Mouse (Mus musculus): ENCODE data around the gene Vps13d.

DNA sequence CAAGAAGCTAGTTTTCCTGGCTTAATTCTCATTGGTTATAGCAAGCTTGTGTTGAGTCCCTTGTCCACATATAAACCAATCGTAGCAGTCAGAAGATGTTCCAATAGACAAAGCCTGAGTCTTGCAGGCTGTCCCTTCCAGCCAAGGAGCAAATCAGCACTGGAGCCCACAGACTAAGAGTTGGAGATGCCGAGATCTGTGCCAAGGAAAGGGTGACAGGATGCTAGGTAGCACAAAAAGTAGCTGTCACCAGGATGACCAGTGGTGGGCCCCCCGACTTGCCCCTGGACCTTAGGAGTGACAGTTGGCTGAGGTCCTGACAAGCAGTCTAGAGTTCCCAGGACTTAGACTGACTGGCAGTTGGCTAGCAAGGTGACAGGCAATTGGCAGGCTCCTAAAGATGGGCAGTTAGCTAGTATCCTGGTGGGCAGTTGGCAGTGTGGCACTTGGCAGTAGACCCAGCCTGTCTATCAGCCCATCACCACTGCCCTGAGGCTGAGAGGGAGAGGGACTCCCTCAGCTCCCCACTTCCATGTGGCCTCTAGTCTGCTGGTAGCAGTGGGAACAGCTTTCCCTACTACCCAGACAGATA, 258.1 kb downstream of the Vps13d start:
- TF ChIP-seq CTCF (IDR thresholded peaks at IDR 0.05) (no peak), EP300 (IDR thresholded peaks at IDR 0.05) (no peak)
